Mouse (Mus musculus) brain, embryonic 18.5 days (tissue): ENCODE measurements at regions not wholly inside any gene's neighbourhood (a gene's known extent, or its start where the extent isn't known, plus 50 kb on each side); places are given as distances from the start of the nearest gene placed in this dataset.
A peak's percentile ranks its signal among the peaks of the same experiment; 100 is the strongest.

Source experiments
- DNase-seq: peaks from one replicate; pipeline ENCODE4 v3.0.0-alpha.2; 2012; ENCODE audit warnings: low read depth, low spot score

GRCm38 (mm10) chr8:15271793-15272587 is 226.1 kb upstream of the BB014433 start:
- no peak for DNase-seq

GRCm38 (mm10) chr8:15270290-15270689 is 224.4 kb upstream of the BB014433 start:
- peak; percentile 62 for DNase-seq

GRCm38 (mm10) chr8:15244770-15245485 is 199.1 kb upstream of the BB014433 start:
- no peak for DNase-seq

- DNase-seq: no peak
These were observed 189.5 kb upstream of the BB014433 start for GRCm38 (mm10) chr8:15235410-15235809.

DNA sequence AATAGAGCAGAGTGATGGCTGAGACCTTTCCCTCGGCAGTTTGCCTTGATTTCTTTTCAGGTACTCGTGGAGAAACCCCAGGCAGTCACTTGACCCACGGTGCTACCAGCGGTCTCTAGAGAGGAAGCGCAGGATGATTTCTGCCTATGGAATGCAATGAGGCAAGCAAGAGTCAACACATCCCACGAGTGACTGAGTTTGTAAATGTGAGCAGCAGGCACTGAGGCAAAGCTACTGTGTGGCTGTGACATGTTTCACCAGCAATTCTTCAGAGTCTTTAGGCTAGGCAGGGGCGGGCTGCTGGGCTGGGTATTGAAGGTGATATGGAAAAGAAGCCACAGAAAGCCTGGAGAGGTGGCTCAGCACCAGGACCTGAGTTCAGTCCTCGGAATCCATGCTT is 187.4 kb upstream of the BB014433 start:
- no peak for DNase-seq

DNA sequence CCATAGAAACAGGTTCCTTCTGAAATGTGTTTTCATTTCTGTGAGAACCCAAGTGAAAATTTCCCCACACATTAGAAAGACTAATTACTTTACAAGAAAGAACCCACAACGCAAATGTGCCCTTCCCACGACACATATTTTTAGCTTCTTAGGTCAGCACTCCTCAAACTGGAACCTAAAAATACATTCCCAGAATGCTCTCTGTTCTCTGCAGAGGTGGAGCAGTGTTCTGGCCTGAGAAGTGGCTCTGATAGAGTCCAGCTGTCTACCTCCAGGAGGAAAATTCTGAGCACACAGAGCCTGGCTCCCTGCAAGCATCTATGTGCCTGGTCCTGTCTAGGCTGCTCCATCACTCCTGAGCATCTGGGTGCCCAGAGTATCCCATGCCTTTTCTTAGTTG is 184.3 kb upstream of the BB014433 start:
- no peak for DNase-seq

DNA sequence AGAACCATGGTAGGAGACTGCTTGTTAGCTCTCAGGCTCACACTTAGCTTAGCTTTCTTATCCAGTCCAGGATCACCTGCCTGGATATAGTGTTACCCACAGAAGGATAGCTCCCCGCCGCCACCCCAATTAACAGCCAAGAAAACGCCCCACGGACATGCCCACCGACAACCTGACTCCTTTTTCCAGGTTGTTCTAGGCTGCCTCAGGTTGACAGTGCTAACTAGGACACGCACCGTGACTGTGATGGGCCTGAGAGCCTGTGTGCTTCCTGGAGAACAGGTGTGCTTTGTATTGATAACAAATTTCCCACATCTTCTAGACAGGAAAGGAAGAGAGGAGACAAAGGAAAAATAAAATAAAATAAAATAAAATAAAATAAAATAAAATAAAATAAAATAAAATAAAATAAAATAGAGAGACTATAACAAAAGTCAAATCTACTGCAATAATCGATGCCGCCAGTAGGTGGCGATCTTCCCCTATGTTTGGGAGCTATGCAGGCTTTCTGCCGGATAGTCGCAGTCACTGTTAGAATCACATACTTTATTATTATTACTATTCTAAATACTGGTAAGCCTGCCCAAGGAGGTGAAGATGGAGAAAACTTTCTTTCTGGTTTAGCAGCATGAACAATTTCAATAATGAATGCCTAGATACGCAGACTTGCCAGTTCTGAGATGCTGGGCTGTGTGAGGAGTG is 175.5 kb upstream of the BB014433 start:
- peak; percentile 56 for DNase-seq

DNA sequence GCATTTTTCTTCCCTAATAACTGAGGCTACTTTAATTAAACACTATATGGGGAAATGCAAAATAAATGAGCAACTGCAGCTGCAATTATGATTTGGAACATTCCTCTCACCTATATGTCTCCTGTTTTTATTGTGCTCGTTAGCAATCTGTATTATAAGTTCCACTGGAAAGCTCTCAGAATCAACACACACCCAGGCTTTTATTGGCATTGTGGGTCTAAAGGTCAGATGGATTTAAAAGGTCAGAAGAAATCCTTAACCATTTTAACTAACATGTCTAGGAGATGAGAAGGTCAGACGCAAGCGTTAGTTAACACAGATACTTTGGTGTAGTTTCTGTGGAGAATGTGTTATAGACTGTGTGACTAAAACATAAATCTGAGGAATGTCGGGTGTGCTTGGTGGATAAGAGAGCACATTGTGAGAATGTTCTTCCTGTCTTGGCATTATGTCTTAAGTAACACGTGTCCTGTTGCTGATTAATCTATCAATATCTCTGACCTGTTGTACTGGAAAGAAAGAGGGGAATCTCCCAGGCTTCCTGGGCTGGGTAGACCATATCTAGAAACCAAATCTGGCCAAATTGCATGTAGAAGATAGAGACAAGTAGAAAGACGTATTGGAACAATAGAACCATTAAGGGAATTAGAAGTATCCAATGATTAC is 164.1 kb upstream of the BB014433 start:
- no peak for DNase-seq

DNA sequence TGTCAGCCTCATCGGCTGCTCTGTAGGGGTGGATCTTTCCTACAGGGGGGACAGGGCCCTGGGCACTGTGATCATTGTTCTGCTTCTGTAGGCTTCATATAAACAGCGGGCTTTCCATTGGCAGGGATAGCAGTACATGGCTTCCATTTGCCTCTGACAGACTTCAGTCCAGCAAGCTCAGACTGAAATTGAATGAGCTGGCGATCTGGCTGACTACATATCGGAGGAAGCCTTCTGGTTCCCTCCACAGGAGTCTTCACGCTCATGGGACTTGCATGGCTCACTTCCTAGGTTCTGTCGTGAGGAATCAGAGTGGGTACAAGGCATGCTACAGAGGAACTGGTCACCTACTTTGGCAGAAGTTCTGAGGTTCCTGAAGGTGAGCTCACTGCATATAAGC is 155.7 kb upstream of the BB014433 start:
- DNase-seq: no peak

GRCm38 (mm10) chr8:15190708-15191107 is 144.8 kb upstream of the BB014433 start:
- DNase-seq: no peak

GRCm38 (mm10) chr8:15189079-15189612 is 143.3 kb upstream of the BB014433 start:
- DNase-seq: no peak
